Mouse (Mus musculus): ENCODE data around the gene Il2. TPM values are rescaled to one million over a fixed set of nuclear protein-coding genes. Genes with fewer than 3 reads are reported as not detected.

The Il2 gene
- total and polyA plus RNA-seq, 3 experiments, result not detected

GRCm38 (mm10) chr3:37157082-37157481, 31.3 kb upstream of the Il2 start:
- Histone ChIP-seq H3K27ac (no peak overlapping the region), H3K9ac (ENCODE audit: low read depth, low read length) (no peak overlapping the region), H3K27me3 (ENCODE audit: control insufficient read depth, insufficient read depth, low read length) (no peaks in the 10 kb centered on the region), H3K4me1 (ENCODE audit: control insufficient read depth, insufficient read depth, low read length) (no peaks in the 10 kb centered on the region), H3K36me3 (ENCODE audit: control insufficient read depth, insufficient read depth, low read length) (no peaks in the 10 kb centered on the region), H3K4me3 (no peak overlapping the region), H3K79me2 (replicated peaks; ENCODE audit: control insufficient read depth, insufficient read depth, low read length) (no peaks in the 10 kb centered on the region)
- no peak for TF ChIP-seq POLR2A (IDR thresholded peaks at IDR 0.05; ENCODE audit: insufficient read depth, low read depth, low read length)
- TF ChIP-seq CTCF (IDR thresholded peaks at IDR 0.05), result no peak
- TF ChIP-seq EP300 (IDR thresholded peaks at IDR 0.05; ENCODE audit: insufficient read depth, low read depth, low read length), result no peak
- intact Hi-C loops (cut with DNase I), result no loop called here
- WGBS, result 71% methylated on average over 8 of the region's 8 CpGs
- DNase-seq, result no peak

GRCm38 (mm10) chr3:37154396-37154795, 28.6 kb upstream of the Il2 start:
- H3K4me3 ChIP-seq, result no peak overlapping the region
- no peak overlapping the region for H3K9ac ChIP-seq (ENCODE audit: low read depth, low read length)
- 29% methylated on average over 7 of the region's 7 CpGs for WGBS
- intact Hi-C loops (cut with DNase I), result no loop called here
- DNase-seq, result no peak
- no peak for TF ChIP-seq CTCF (IDR thresholded peaks at IDR 0.05)
- no peak for TF ChIP-seq POLR2A (IDR thresholded peaks at IDR 0.05; ENCODE audit: insufficient read depth, low read depth, low read length)
- TF ChIP-seq EP300 (IDR thresholded peaks at IDR 0.05; ENCODE audit: insufficient read depth, low read depth, low read length), result no peak
- H3K36me3 ChIP-seq (ENCODE audit: control insufficient read depth, insufficient read depth, low read length), result no peaks in the 10 kb centered on the region
- H3K79me2 ChIP-seq (replicated peaks; ENCODE audit: control insufficient read depth, insufficient read depth, low read length), result no peaks in the 10 kb centered on the region
- no peak overlapping the region for H3K27ac ChIP-seq
- no peaks in the 10 kb centered on the region for H3K27me3 ChIP-seq (ENCODE audit: control insufficient read depth, insufficient read depth, low read length)
- no peaks in the 10 kb centered on the region for H3K4me1 ChIP-seq (ENCODE audit: control insufficient read depth, insufficient read depth, low read length)

GRCm38 (mm10) chr3:37153004-37153403, 27.2 kb upstream of the Il2 start:
- no peaks in the 10 kb centered on the region for H3K36me3 ChIP-seq (ENCODE audit: control insufficient read depth, insufficient read depth, low read length)
- H3K79me2 ChIP-seq (replicated peaks; ENCODE audit: control insufficient read depth, insufficient read depth, low read length), result no peaks in the 10 kb centered on the region
- DNase-seq, result no peak
- H3K27me3 ChIP-seq (ENCODE audit: control insufficient read depth, insufficient read depth, low read length), result no peaks in the 10 kb centered on the region
- TF ChIP-seq POLR2A (IDR thresholded peaks at IDR 0.05; ENCODE audit: insufficient read depth, low read depth, low read length) (no peak), CTCF (IDR thresholded peaks at IDR 0.05) (no peak), EP300 (IDR thresholded peaks at IDR 0.05; ENCODE audit: insufficient read depth, low read depth, low read length) (no peak)
- intact Hi-C loops (cut with DNase I), result no loop called here
- 90% methylated on average over 7 of the region's 7 CpGs for WGBS
- H3K9ac ChIP-seq (ENCODE audit: low read depth, low read length), result no peak overlapping the region
- no peak overlapping the region for H3K27ac ChIP-seq
- H3K4me3 ChIP-seq, result no peak overlapping the region
- no peaks in the 10 kb centered on the region for H3K4me1 ChIP-seq (ENCODE audit: control insufficient read depth, insufficient read depth, low read length)

- Histone ChIP-seq H3K4me1 (ENCODE audit: control insufficient read depth, insufficient read depth, low read length) (no peaks in the 10 kb centered on the region), H3K4me3 (no peak overlapping the region), H3K79me2 (replicated peaks; ENCODE audit: control insufficient read depth, insufficient read depth, low read length) (no peaks in the 10 kb centered on the region), H3K27ac (no peak overlapping the region), H3K9ac (ENCODE audit: low read depth, low read length) (no peak overlapping the region), H3K27me3 (ENCODE audit: control insufficient read depth, insufficient read depth, low read length) (no peaks in the 10 kb centered on the region), H3K36me3 (ENCODE audit: control insufficient read depth, insufficient read depth, low read length) (no peaks in the 10 kb centered on the region)
- WGBS, result 72% methylated on average over 10 of the region's 10 CpGs
- intact Hi-C loops (cut with DNase I), result no loop called here
- no peak for DNase-seq
- TF ChIP-seq EP300 (IDR thresholded peaks at IDR 0.05; ENCODE audit: insufficient read depth, low read depth, low read length) (no peak), CTCF (IDR thresholded peaks at IDR 0.05) (no peak), POLR2A (IDR thresholded peaks at IDR 0.05; ENCODE audit: insufficient read depth, low read depth, low read length) (no peak)
Observed at GRCm38 (mm10) chr3:37152274-37152673, 26.5 kb upstream of the Il2 start.

- Histone ChIP-seq H3K4me3 (no peak overlapping the region), H3K27ac (no peak overlapping the region)
Observed at GRCm38 (mm10) chr3:37146810-37147209, 21.1 kb upstream of the Il2 start.

GRCm38 (mm10) chr3:37146406-37146805, 20.6 kb upstream of the Il2 start:
- TF ChIP-seq EP300 (IDR thresholded peaks at IDR 0.05; ENCODE audit: insufficient read depth, low read depth, low read length) (no peak), POLR2A (IDR thresholded peaks at IDR 0.05; ENCODE audit: insufficient read depth, low read depth, low read length) (no peak), CTCF (IDR thresholded peaks at IDR 0.05) (no peak)
- peak in 1 of 2 experiments; percentile 33 for DNase-seq
- no peak overlapping the region for H3K9ac ChIP-seq (ENCODE audit: low read depth, low read length)

More at GRCm38 (mm10) chr3:37146810-37147209, 21.1 kb upstream of the Il2 start:
- TF ChIP-seq CTCF (IDR thresholded peaks at IDR 0.05), result no peak
- no peak for TF ChIP-seq POLR2A (IDR thresholded peaks at IDR 0.05; ENCODE audit: insufficient read depth, low read depth, low read length)
- TF ChIP-seq EP300 (IDR thresholded peaks at IDR 0.05; ENCODE audit: insufficient read depth, low read depth, low read length), result no peak
- no peak for DNase-seq
- H3K27me3 ChIP-seq (ENCODE audit: control insufficient read depth, insufficient read depth, low read length), result no peaks in the 10 kb centered on the region
- H3K9ac ChIP-seq (ENCODE audit: low read depth, low read length), result no peak overlapping the region
- 49% methylated on average over 7 of the region's 7 CpGs for WGBS
- intact Hi-C loops (cut with DNase I), result no loop called here
- H3K4me1 ChIP-seq (ENCODE audit: control insufficient read depth, insufficient read depth, low read length), result no peaks in the 10 kb centered on the region; the same call in 1 of the 2 replicates
- H3K79me2 ChIP-seq (replicated peaks; ENCODE audit: control insufficient read depth, insufficient read depth, low read length), result no peaks in the 10 kb centered on the region
- no peaks in the 10 kb centered on the region for H3K36me3 ChIP-seq (ENCODE audit: control insufficient read depth, insufficient read depth, low read length)

More at GRCm38 (mm10) chr3:37146406-37146805, 20.6 kb upstream of the Il2 start:
- 5% methylated on average over 8 of the region's 8 CpGs for WGBS
- intact Hi-C loops (cut with DNase I), result no loop called here
- Histone ChIP-seq H3K27ac (no peak overlapping the region), H3K4me1 (ENCODE audit: control insufficient read depth, insufficient read depth, low read length) (no peaks in the 10 kb centered on the region; the same call in 1 of the 2 replicates), H3K36me3 (ENCODE audit: control insufficient read depth, insufficient read depth, low read length) (no peaks in the 10 kb centered on the region), H3K79me2 (replicated peaks; ENCODE audit: control insufficient read depth, insufficient read depth, low read length) (no peaks in the 10 kb centered on the region), H3K4me3 (no peak overlapping the region), H3K27me3 (ENCODE audit: control insufficient read depth, insufficient read depth, low read length) (no peaks in the 10 kb centered on the region)

All from heart, adult 2 months (tissue).